Mouse (Mus musculus) mesoderm, embryonic 11.5 days (tissue): Measurements from ENCODE around the gene Thsd7b.
"Not testable (repeated sequence)": the region's sequence is repeated elsewhere in the genome, so short reads cannot be mapped to it uniquely, and the experiment has no call there.

ENCODE experiments used
- DNase-seq: peaks from one replicate; pipeline ENCODE4 v3.0.0-alpha.2; 2012; ENCODE audit warnings: low read depth, low spot score

Thsd7b gene

GRCm38 (mm10) chr1:130085910-130086309 is 812.8 kb downstream of the Thsd7b start:
- DNase-seq = no peak

- no peak for DNase-seq
Observed at GRCm38 (mm10) chr1:130099227-130099626, 826.1 kb downstream of the Thsd7b start.

- no peak for DNase-seq
Observed at GRCm38 (mm10) chr1:130112580-130113314, 839.6 kb downstream of the Thsd7b start.

DNA sequence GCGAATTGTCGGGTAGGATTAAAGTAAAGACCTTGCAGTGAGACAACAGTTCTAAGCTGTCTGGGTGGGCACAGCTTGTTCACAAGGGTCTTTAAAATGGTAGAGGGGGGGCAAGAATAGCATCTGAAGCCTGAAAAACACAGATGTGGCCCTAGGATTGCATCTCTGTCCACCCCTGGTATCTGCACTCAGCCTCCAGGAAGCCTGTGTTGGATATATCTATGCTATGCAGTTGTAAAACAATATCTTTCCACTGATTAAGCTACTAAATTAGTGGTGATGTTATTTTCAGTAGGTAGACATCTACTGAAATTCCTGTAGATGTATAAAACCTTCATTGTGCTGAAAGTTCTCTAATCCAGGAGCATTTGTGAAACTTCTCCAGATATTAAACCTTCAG is 840.4 kb downstream of the Thsd7b start:
- DNase-seq = no peak

- no peak for DNase-seq
Observed at GRCm38 (mm10) chr1:130130901-130131300, 857.8 kb downstream of the Thsd7b start.

GRCm38 (mm10) chr1:130166187-130166586 is 893.1 kb downstream of the Thsd7b start:
- no peak for DNase-seq

DNA sequence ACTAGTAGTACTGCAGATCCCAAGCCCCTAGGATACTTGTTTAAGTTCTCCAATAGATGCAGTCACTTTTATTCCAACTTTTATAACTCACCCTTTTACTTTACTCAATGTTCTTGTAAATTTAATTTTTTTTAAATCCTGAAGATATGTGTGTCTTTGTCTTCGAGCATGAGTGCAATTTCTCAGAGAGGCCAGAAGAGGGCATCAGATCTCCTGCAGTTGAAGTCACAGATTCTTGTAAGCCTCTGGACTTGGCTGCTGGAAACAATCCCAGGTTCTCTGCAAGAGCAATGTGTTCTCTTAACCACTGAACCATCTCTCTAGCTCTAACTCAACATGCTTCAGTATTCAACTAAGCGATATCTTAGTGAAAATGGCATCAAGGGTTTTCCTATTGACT is 894.2 kb downstream of the Thsd7b start:
- DNase-seq = peak; percentile 25

GRCm38 (mm10) chr1:130169875-130170274 is 896.8 kb downstream of the Thsd7b start:
- DNase-seq = no peak

DNA sequence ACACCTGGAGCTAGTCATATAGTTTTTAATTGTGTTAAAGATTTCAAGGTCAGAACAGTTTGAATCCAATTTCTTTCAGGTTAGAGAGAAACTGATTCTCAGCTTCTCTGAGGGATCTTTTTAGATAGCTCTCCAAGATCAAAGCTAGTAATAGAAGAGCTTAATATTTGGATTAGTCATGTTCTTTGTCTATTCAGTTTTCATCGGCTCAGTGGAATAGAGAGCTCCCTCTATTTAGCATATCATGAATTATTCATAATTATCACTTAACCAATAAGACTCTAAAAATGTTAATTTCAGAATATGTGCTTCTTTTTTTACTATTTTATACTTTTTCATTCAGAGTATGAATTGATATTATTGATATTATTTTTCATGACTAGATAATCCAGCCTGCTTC is 897.2 kb downstream of the Thsd7b start:
- no peak for DNase-seq

- not testable (repeated sequence) for DNase-seq
Observed at GRCm38 (mm10) chr1:130186836-130187235, 913.7 kb downstream of the Thsd7b start.

- peak; percentile 49 for DNase-seq
Observed at GRCm38 (mm10) chr1:130192190-130193028, 919.3 kb downstream of the Thsd7b start.

- peak; percentile 38 for DNase-seq
Observed at GRCm38 (mm10) chr1:130217404-130217803, 944.3 kb downstream of the Thsd7b start.

DNA sequence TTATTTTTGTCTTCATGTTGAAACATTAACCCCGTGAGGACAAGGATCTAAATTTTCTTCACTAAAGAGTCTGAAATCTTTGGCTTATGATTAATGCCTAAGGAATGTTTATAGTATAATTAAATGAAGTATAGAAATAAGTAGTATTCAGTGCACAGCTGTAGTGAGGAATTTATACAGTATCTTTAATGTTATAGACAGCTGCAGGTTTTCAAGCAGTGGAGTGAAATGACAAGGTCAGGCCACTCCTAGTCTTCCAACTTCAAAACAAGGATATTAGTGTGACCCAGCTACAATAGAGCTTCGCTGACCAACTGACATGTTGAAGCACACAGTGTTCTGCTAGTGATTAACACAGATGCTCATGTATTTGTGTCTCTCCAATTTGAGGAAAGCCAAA is 949.8 kb downstream of the Thsd7b start:
- no peak for DNase-seq

DNA sequence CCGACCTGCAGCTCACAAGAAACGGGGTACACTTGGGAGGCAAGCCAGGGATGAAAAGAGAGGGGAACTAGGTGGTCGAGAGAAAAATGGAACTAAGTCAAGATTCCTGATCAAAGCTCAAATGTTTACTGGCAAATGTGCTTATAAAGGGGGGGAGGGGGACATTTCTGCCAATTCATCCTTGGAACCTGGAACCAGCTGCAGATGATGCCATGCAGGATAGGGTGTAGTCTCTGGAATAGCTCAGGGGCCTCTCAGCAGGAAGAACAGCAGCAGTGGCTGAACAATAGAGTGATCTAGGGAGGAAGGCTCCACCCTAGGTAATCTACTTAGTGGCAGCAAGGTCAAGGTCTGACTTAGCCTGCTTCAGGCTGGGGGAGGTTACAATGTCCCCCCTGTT is 972.5 kb downstream of the Thsd7b start:
- no peak for DNase-seq

DNA sequence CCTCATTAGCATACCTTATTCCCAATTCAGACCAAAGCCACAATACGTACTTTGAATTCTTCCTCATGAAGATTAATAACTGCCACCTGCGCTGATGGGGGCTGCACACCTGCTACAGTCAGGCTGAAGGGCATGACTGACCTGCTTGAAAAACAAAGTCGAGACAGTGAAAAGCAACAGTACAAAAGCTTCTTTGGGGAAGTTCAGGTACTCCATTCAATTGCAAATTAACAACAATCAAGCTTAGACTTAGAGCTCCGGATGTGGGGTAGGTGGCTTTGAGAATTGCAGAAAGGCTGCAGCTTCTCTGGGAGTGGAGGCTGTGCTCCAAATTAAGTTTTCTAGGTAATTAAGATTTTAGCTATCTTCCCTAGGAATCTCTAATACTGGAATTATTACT is 973.2 kb downstream of the Thsd7b start:
- not testable (repeated sequence) for DNase-seq

DNA sequence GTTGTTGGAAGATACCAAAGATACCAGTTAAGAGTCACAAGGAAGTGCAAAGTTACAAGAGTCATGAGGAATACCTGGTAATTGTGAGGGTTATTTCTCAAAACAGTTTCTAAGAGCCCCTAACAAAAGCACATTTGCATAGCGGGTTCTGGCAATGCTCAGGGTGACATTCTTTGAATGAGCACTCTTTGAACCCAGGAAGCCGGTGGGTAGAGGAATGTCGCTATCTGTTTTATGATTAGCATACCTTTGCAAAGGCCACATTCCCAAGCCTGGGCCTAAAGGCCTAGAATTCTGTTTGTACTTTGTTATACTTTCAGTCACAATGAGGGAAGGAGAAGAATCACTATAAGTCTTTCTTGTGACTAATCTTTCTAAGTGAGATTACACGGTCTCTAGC is 973.8 kb downstream of the Thsd7b start:
- not testable (repeated sequence) for DNase-seq

DNA sequence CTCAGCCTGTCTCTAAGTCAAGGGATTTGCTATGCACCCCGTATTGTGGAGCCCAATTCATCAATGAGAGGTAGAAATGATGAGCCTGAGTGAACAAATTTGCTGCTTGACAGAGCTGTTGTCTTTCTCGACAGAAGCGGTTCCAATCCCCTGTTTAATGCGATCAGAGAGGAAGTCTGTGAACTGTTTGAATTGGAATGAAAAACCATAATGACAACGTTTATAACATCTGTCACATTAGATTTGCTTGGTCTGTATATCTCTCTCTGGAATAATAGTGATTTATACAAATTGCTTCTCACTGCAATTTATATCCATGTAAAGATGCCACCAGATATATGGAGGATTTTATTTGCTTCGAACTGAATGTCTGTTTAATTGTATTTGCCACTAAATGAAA is 988.9 kb downstream of the Thsd7b start:
- DNase-seq = no peak
